Mouse (Mus musculus): ENCODE measurements around the gene Rhbg. TPM values are rescaled to one million over a fixed set of nuclear protein-coding genes. Genes with fewer than 3 reads are reported as not detected.
"Not testable (repeated sequence)": the region's sequence is repeated elsewhere in the genome, so short reads cannot be mapped to it uniquely, and the experiment has no call there.

Rhbg gene
- polyA plus RNA-seq, 1 experiment from 2014 or later = 0.10 TPM

DNA sequence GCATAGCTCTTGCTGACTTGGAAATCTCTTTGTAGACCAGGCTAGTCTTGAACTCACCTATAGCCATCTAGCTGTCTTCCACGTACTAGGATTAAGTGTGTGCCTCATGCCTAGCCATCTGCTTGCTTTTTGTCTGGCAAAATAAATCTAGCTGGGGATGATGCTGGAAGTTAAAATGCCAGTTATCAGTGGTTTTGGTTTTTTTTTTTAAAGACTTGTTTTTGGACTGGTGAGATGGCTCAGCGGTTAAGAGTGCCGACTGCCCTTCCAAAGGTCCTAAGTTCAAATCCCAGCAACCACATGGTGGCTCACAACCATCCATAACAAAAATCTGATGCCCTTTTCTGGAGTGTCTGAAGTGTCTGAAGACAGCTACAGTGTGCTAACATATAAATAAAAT lies 17.4 kb upstream of the Rhbg start:
- H3K4me2 ChIP-seq = no peak overlapping the region
- WGBS (ENCODE audit: insufficient replicate concordance) = 80% methylated on average over 3 of the region's 3 CpGs
- no peaks in the 10 kb centered on the region for H3K27me3 ChIP-seq (ENCODE audit: control insufficient read depth, insufficient read depth, low read length)
- ATAC-seq (replicated peaks; ENCODE audit: insufficient number of reproducible peaks, low FRiP score, low TSS enrichment) = no peak
- H3K4me3 ChIP-seq (ENCODE audit: low read depth, low read length) = no peak overlapping the region
- H3K9ac ChIP-seq (ENCODE audit: low read depth, low read length) = no peak overlapping the region
- H3K4me1 ChIP-seq (ENCODE audit: control insufficient read depth, insufficient read depth, low read length) = no peaks in the 10 kb centered on the region
- H3K9me3 ChIP-seq (replicated peaks; ENCODE audit: control insufficient read depth, low read length) = no peaks in the 10 kb centered on the region
- H3K27ac ChIP-seq (ENCODE audit: low read depth, low read length) = no peak overlapping the region
- H3K36me3 ChIP-seq (ENCODE audit: control insufficient read depth, insufficient read depth, low read length) = no peaks in the 10 kb centered on the region

DNA sequence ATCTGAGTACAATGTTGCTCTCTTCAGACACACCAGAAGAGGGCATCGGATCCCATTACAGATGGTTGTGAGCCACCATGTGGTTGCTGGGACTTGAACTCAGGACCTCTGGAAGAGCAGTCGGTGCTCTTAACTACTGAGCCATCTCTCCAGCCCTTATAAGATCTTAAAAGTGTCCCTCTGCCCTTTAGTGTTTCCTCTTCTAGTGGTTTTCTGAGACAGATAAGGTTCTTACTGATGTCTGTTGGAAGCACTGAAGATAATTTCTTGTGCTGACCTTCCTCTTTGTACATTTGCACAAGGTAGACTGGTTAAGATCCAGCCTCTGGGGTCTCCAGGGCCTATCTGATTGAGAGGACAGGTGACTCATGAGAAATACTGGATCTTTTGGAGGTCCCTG lies 16.8 kb upstream of the Rhbg start:
- not testable (repeated sequence) for H3K4me2 ChIP-seq; H3K27ac ChIP-seq (ENCODE audit: low read depth, low read length); ATAC-seq (replicated peaks; ENCODE audit: insufficient number of reproducible peaks, low FRiP score, low TSS enrichment); H3K9ac ChIP-seq (ENCODE audit: low read depth, low read length); H3K27me3 ChIP-seq (ENCODE audit: control insufficient read depth, insufficient read depth, low read length); H3K36me3 ChIP-seq (ENCODE audit: control insufficient read depth, insufficient read depth, low read length); H3K4me1 ChIP-seq (ENCODE audit: control insufficient read depth, insufficient read depth, low read length); H3K9me3 ChIP-seq (replicated peaks; ENCODE audit: control insufficient read depth, low read length); H3K4me3 ChIP-seq (ENCODE audit: low read depth, low read length)
- 80% methylated on average over 2 of the region's 2 CpGs for WGBS (ENCODE audit: insufficient replicate concordance)

DNA sequence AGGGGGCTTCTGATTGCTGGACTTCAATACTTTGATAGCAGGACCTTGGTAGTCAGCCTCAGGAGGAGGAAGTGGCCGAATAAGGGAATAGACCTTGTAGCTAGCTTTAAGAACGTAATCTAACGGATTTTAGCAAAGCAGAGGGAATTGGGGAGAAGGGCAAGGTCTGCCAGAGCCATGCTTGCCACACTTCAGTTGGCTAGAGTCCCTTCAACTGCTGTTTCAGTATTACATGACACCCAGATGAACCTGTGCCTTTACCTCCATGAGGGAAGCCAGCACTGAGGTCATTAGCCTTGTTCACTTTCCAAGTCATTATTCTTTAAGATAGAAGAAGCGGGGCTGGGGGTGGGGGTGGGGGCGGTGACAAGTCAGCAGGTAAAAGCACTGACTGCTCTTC lies 14.5 kb upstream of the Rhbg start:
- no peak overlapping the region for H3K27ac ChIP-seq (ENCODE audit: low read depth, low read length)
- H3K4me3 ChIP-seq (ENCODE audit: low read depth, low read length) = no peak overlapping the region
- no peak overlapping the region for H3K4me2 ChIP-seq
- H3K27me3 ChIP-seq (ENCODE audit: control insufficient read depth, insufficient read depth, low read length) = no peaks in the 10 kb centered on the region
- no peaks in the 10 kb centered on the region for H3K9me3 ChIP-seq (replicated peaks; ENCODE audit: control insufficient read depth, low read length)
- H3K36me3 ChIP-seq (ENCODE audit: control insufficient read depth, insufficient read depth, low read length) = no peaks in the 10 kb centered on the region
- ATAC-seq (replicated peaks; ENCODE audit: insufficient number of reproducible peaks, low FRiP score, low TSS enrichment) = no peak
- 83% methylated on average over 5 of the region's 5 CpGs for WGBS (ENCODE audit: insufficient replicate concordance)
- H3K4me1 ChIP-seq (ENCODE audit: control insufficient read depth, insufficient read depth, low read length) = no peaks in the 10 kb centered on the region
- no peak overlapping the region for H3K9ac ChIP-seq (ENCODE audit: low read depth, low read length)

DNA sequence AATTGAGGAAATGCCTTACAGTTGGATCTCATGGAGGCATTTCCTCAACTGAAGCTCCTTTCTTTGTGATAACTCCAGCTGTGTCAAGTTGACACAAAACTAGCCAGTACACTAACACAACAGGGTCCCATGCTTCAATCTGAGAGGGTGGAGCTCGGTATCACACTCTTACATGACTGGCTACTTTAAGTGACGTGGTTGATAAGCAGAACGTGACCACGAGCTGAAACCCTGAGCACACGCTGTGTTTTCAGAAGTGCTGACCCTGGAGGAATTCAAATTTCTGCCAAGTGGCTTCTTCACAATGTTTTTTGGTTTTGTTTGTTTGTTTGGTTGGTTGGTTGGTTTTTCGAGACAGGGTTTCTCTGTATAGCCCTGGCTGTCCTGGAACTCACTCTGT lies 13.5 kb upstream of the Rhbg start:
- H3K9ac ChIP-seq (ENCODE audit: low read depth, low read length); H3K9me3 ChIP-seq (replicated peaks; ENCODE audit: control insufficient read depth, low read length); ATAC-seq (replicated peaks; ENCODE audit: insufficient number of reproducible peaks, low FRiP score, low TSS enrichment); H3K27ac ChIP-seq (ENCODE audit: low read depth, low read length); H3K27me3 ChIP-seq (ENCODE audit: control insufficient read depth, insufficient read depth, low read length); H3K4me2 ChIP-seq; H3K4me1 ChIP-seq (ENCODE audit: control insufficient read depth, insufficient read depth, low read length); H3K4me3 ChIP-seq (ENCODE audit: low read depth, low read length); H3K36me3 ChIP-seq (ENCODE audit: control insufficient read depth, insufficient read depth, low read length): not testable (repeated sequence)
- 58% methylated on average over 6 of the region's 6 CpGs for WGBS (ENCODE audit: insufficient replicate concordance)

DNA sequence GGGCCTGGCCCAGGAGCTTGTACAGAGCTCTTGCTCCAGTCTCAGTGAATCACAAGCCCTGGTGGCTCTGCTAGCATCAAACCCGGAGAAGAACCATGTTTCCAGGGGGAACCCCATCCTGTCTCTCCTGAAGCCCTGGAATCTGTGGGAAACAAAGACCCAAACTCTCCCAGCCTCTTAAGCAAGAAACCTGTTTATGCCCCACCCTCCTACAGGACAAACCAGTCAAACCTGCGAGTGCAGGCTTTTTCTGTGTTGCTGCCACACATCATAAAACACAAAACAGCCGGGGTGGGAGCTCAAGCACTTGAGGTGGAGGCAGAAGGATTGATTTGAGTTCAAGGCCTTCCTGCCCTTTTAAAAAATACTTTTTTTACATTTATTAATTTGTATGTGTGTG lies 7.8 kb upstream of the Rhbg start:
- Histone ChIP-seq H3K27ac (ENCODE audit: low read depth, low read length) (no peak overlapping the region), H3K4me2 (no peak overlapping the region), H3K4me3 (ENCODE audit: low read depth, low read length) (no peak overlapping the region), H3K9me3 (replicated peaks; ENCODE audit: control insufficient read depth, low read length) (no peaks in the 10 kb centered on the region), H3K36me3 (ENCODE audit: control insufficient read depth, insufficient read depth, low read length) (no peaks in the 10 kb centered on the region), H3K9ac (ENCODE audit: low read depth, low read length) (no peak overlapping the region), H3K27me3 (ENCODE audit: control insufficient read depth, insufficient read depth, low read length) (no peaks in the 10 kb centered on the region; the same call in 1 of the 2 replicates), H3K4me1 (ENCODE audit: control insufficient read depth, insufficient read depth, low read length) (no peaks in the 10 kb centered on the region)
- no peak for ATAC-seq (replicated peaks; ENCODE audit: insufficient number of reproducible peaks, low FRiP score, low TSS enrichment)
- WGBS (ENCODE audit: insufficient replicate concordance) = 64% methylated on average over 3 of the region's 3 CpGs

DNA sequence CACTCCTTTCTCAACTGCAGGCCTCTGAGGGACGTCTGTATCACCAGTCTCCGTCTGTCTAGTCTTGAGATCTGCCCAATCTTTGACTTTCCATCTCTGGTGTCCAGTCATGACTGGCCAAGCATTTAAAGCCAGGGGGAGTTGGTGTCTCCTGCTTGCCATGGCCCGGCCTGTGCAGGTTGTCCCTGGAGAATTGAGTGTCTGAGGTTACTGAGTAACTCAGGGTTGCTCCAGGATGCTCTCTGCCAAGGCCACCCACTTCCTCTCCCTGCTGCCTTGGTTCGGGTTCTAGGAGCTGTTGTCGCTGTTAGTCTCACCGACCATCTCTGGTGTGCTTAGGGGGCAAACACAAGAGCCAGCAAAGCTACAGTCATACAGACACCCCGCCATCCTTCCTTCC lies 1.9 kb upstream of the Rhbg start:
- H3K4me1 ChIP-seq (ENCODE audit: control insufficient read depth, insufficient read depth, low read length) = peaks cover 2% of the 10 kb centered on the region; the same call in 1 of the 2 replicates
- no peak overlapping the region for H3K4me3 ChIP-seq (ENCODE audit: low read depth, low read length)
- H3K27ac ChIP-seq (ENCODE audit: low read depth, low read length) = no peak overlapping the region
- no peaks in the 10 kb centered on the region for H3K36me3 ChIP-seq (ENCODE audit: control insufficient read depth, insufficient read depth, low read length)
- no peak overlapping the region for H3K4me2 ChIP-seq
- no peaks in the 10 kb centered on the region for H3K9me3 ChIP-seq (replicated peaks; ENCODE audit: control insufficient read depth, low read length)
- H3K9ac ChIP-seq (ENCODE audit: low read depth, low read length) = no peak overlapping the region
- no peak for ATAC-seq (replicated peaks; ENCODE audit: insufficient number of reproducible peaks, low FRiP score, low TSS enrichment)
- WGBS (ENCODE audit: insufficient replicate concordance) = 56% methylated on average over 7 of the region's 7 CpGs
- peaks cover 42% of the 10 kb centered on the region for H3K27me3 ChIP-seq (ENCODE audit: control insufficient read depth, insufficient read depth, low read length)

DNA sequence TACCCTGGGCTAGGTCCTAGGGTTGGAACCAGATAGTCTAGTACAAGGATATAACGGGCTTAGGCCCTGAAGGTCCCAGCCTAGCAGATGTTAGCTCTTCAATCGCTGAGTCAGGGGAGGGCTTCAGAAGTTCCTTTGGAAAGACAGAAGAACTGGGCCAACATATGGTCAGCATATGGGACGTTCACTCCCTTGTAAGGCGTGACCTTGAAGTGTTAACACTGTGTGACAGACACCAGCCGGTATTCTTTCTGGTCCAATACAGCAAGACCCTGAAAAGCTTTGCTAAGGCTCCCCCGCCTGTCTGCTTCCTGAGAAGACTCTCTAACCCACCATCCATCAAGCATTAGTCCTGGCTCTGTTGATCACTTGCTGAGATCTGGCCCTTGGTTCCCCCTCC lies 1.4 kb upstream of the Rhbg start:
- WGBS (ENCODE audit: insufficient replicate concordance) = 40% methylated on average over 6 of the region's 6 CpGs
- H3K36me3 ChIP-seq (ENCODE audit: control insufficient read depth, insufficient read depth, low read length) = no peaks in the 10 kb centered on the region
- H3K4me3 ChIP-seq (ENCODE audit: low read depth, low read length) = no peak overlapping the region
- H3K9ac ChIP-seq (ENCODE audit: low read depth, low read length) = no peak overlapping the region
- no peak overlapping the region for H3K27ac ChIP-seq (ENCODE audit: low read depth, low read length)
- no peak for ATAC-seq (replicated peaks; ENCODE audit: insufficient number of reproducible peaks, low FRiP score, low TSS enrichment)
- no peak overlapping the region for H3K4me2 ChIP-seq
- H3K9me3 ChIP-seq (replicated peaks; ENCODE audit: control insufficient read depth, low read length) = no peaks in the 10 kb centered on the region
- H3K27me3 ChIP-seq (ENCODE audit: control insufficient read depth, insufficient read depth, low read length) = peaks cover 42% of the 10 kb centered on the region
- H3K4me1 ChIP-seq (ENCODE audit: control insufficient read depth, insufficient read depth, low read length) = peaks cover 2% of the 10 kb centered on the region; the same call in 1 of the 2 replicates

DNA sequence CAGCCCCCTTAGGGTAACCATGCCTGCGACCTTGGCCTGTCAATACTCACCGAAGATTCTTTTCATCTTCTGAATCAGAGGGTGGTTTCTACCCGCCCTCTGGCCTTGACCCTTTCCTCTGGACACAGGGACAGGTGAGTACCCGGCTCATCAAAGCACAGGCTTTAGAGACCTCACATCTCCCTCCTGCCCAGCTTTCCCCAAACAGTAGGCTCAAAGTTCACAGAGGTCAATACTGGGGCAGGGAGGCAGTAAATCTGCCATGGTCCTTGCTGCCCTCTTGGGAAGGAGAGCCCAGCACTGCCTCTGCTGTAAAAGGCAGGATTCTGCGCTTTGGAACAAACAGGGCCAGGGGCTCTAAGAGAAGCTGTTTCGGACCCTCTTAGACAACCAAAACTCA lies 1.8 kb downstream of the Rhbg start:
- 69% methylated on average over 6 of the region's 6 CpGs for WGBS (ENCODE audit: insufficient replicate concordance)

DNA sequence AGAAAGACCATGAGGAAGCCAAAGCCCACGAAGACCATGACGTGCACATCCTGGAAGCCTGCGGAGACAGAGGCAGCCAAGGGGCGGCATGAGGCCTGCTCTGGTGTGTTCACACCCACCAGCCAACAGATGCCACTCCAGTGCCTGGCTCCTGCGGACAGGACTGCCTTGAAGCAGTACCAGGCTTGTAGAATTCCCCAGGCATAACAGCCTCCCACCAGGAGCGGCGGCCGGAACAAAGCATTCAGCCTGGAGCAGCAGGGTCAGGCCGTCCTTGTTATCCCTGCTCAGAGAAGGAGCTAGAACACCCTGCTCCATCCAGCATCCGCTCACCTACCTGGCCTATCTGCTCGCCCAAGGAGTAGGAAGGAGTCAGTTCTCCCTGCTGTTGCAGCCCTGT lies 6.1 kb downstream of the Rhbg start:
- no peaks in the 10 kb centered on the region for H3K36me3 ChIP-seq (ENCODE audit: control insufficient read depth, insufficient read depth, low read length)
- H3K27me3 ChIP-seq (ENCODE audit: control insufficient read depth, insufficient read depth, low read length) = peaks cover 35% of the 10 kb centered on the region
- H3K27ac ChIP-seq (ENCODE audit: low read depth, low read length) = no peak overlapping the region
- no peak overlapping the region for H3K9ac ChIP-seq (ENCODE audit: low read depth, low read length)
- ATAC-seq (replicated peaks; ENCODE audit: insufficient number of reproducible peaks, low FRiP score, low TSS enrichment) = no peak
- WGBS (ENCODE audit: insufficient replicate concordance) = 75% methylated on average over 11 of the region's 11 CpGs
- H3K4me3 ChIP-seq (ENCODE audit: low read depth, low read length) = no peak overlapping the region
- H3K4me1 ChIP-seq (ENCODE audit: control insufficient read depth, insufficient read depth, low read length) = no peaks in the 10 kb centered on the region
- no peaks in the 10 kb centered on the region for H3K9me3 ChIP-seq (replicated peaks; ENCODE audit: control insufficient read depth, low read length)
- H3K4me2 ChIP-seq = no peak overlapping the region

More for the DNA sequence above, 1.8 kb downstream of the Rhbg start:
- Histone ChIP-seq H3K4me1 (ENCODE audit: control insufficient read depth, insufficient read depth, low read length) (peaks cover 2% of the 10 kb centered on the region; the same call in 1 of the 2 replicates), H3K9ac (ENCODE audit: low read depth, low read length) (no peak overlapping the region), H3K9me3 (replicated peaks; ENCODE audit: control insufficient read depth, low read length) (no peaks in the 10 kb centered on the region), H3K4me2 (no peak overlapping the region), H3K36me3 (ENCODE audit: control insufficient read depth, insufficient read depth, low read length) (no peaks in the 10 kb centered on the region), H3K4me3 (ENCODE audit: low read depth, low read length) (no peak overlapping the region), H3K27me3 (ENCODE audit: control insufficient read depth, insufficient read depth, low read length) (peaks cover 42% of the 10 kb centered on the region), H3K27ac (ENCODE audit: low read depth, low read length) (no peak overlapping the region)
- ATAC-seq (replicated peaks; ENCODE audit: insufficient number of reproducible peaks, low FRiP score, low TSS enrichment) = no peak
